8 mouse cellular contexts compared by ENCODE assay signal in the genomic region with DNA sequence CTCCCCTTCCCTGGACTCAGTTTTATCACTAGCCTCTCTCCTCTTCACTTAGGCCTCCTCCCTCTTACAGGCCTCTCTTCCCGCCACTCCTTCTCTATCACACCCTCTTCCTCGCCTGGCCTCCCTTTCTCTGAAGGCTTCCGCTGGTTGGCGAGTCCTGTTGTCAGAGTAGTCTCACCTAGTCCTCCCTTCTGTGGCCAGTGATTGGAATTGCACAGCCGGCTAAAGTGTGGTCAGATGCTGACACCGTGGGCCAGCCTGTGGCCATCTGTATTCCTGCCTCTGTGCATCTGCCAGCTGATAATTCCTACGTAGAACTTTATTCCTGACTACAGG. TPM values are rescaled to one million over a fixed set of nuclear protein-coding genes. Genes with fewer than 3 reads are reported as not detected.
DNase-seq lines count a peak whose midpoint lies in the region; ATAC-seq lines count a peak whose summit lies in the region.

No protein-coding gene starts in this region.

- DNase-seq in kidney, postnatal 10 days = peak; percentile 53
- no peak for DNase-seq in kidney, postnatal 25 days
- no peak for DNase-seq in retina, embryonic 14.5 days (ENCODE audit: low spot score)
- DNase-seq in yolk sac, embryonic 10.5 days (ENCODE audit: low spot score) = no peak
- no peak for DNase-seq in Muller cell, postnatal 12 days (ENCODE audit: inconsistent ontology term)

- peaks cover 31% of the 10 kb centered on the region for H3K4me1 ChIP-seq in brown adipose tissue, adult 24 weeks (ENCODE audit: control insufficient read depth, insufficient read depth, insufficient read length, low read length)

- peak overlapping the region; percentile 80 for H3K27ac ChIP-seq in brown adipose tissue, adult 24 weeks (replicated peaks; ENCODE audit: low read depth, low read length)

- ATAC-seq in hematopoietic stem cell, adult 5-6 weeks (replicated peaks in 1 of 2; ENCODE audit: insufficient read depth in 1 of 2, low FRiP score in 2 of 2, low TSS enrichment in 1 of 2, low read depth in 1 of 2, poor library complexity in 2 of 2, severe bottlenecking in 2 of 2) = peak; percentile 8 to 34
- peak; percentile 33 for ATAC-seq in megakaryocyte, adult 5-6 weeks (ENCODE audit: poor library complexity, severe bottlenecking)

- H3K4me3 ChIP-seq in brown adipose tissue, adult 24 weeks (ENCODE audit: insufficient read depth, low read depth, low read length) = peak overlapping the region; percentile 84

RNA-seq across cellular contexts. Expression of a gene that starts 0.8 kb away (rescaled TPM):
- polyA plus RNA-seq in brown adipose tissue, adult 24 weeks (2012; ENCODE audit: insufficient read depth, insufficient read length, missing spikeins) = 36.7 and 41.1 TPM in 2 replicates
- total RNA-seq in hematopoietic stem cell, adult 5-6 weeks (2017) = 16.4 and 20.3 TPM in 2 replicates
- total RNA-seq in megakaryocyte, adult 5-6 weeks (2015) = 21.6 and 23.0 TPM in 2 replicates
- total RNA-seq in megakaryocyte, adult 5-6 weeks (2017) = 18.5 and 23.1 TPM in 2 replicates

RNA-seq across cellular contexts. Expression of a gene that starts 52.4 kb away (rescaled TPM):
- polyA plus RNA-seq in brown adipose tissue, adult 24 weeks (2012; ENCODE audit: insufficient read depth, insufficient read length, missing spikeins) = 19.0 and 20.1 TPM in 2 replicates
- total RNA-seq in hematopoietic stem cell, adult 5-6 weeks (2017) = 39.6 and 42.5 TPM in 2 replicates
- 40.8 and 44.1 TPM in 2 replicates for total RNA-seq in megakaryocyte, adult 5-6 weeks (2015)
- total RNA-seq in megakaryocyte, adult 5-6 weeks (2017) = 67.0 and 72.5 TPM in 2 replicates
